Mouse (Mus musculus): Measurements from ENCODE around the gene Obp2b.
A peak's percentile ranks its signal among the peaks of the same experiment; 100 is the strongest.
"Not testable (repeated sequence)": the region's sequence is repeated elsewhere in the genome, so short reads cannot be mapped to it uniquely, and the experiment has no call there.

Gene Obp2b

GRCm38 (mm10) chr2:25736709-25737108 is at the start of gene Obp2b:
TSS of gene Obp2b (plus strand) at chr2:25737009.
- DNase-seq (ENCODE audit: low read depth): not testable (repeated sequence)

- DNase-seq (ENCODE audit: low read depth): peak; percentile 71
Observed at GRCm38 (mm10) chr2:25694605-25695004, 42.2 kb upstream of the Obp2b start.

- DNase-seq (ENCODE audit: low read depth): no peak
Observed at GRCm38 (mm10) chr2:25696951-25697350, 39.9 kb upstream of the Obp2b start.

- DNase-seq (ENCODE audit: low read depth): no peak
Observed at GRCm38 (mm10) chr2:25698696-25699095, 38.1 kb upstream of the Obp2b start.

GRCm38 (mm10) chr2:25699743-25700142 is 37.1 kb upstream of the Obp2b start, which contains the start of gene Obp2a:
TSS of gene Obp2a (plus strand) at chr2:25700043.
- DNase-seq (ENCODE audit: low read depth): not testable (repeated sequence)

- no peak for DNase-seq (ENCODE audit: low read depth)
Observed at GRCm38 (mm10) chr2:25701001-25701400, 35.8 kb upstream of the Obp2b start.

- DNase-seq (ENCODE audit: low read depth): no peak
Observed at GRCm38 (mm10) chr2:25703706-25704105, 33.1 kb upstream of the Obp2b start.

GRCm38 (mm10) chr2:25706643-25707481 is 29.9 kb upstream of the Obp2b start, which contains the start of gene Bmyc:
TSS of gene Bmyc (plus strand) at chr2:25706739.
- DNase-seq (ENCODE audit: low read depth): peak; percentile 80

- peak; percentile 40 for DNase-seq (ENCODE audit: low read depth)
Observed at GRCm38 (mm10) chr2:25708121-25708520, 28.7 kb upstream of the Obp2b start.

- not testable (repeated sequence) for DNase-seq (ENCODE audit: low read depth)
Observed at GRCm38 (mm10) chr2:25709056-25709455, 27.8 kb upstream of the Obp2b start.

GRCm38 (mm10) chr2:25709791-25710190 is 27.0 kb upstream of the Obp2b start:
- not testable (repeated sequence) for DNase-seq (ENCODE audit: low read depth)

GRCm38 (mm10) chr2:25711641-25712040 is 25.2 kb upstream of the Obp2b start:
- DNase-seq (ENCODE audit: low read depth): not testable (repeated sequence)

- no peak for DNase-seq (ENCODE audit: low read depth)
Observed at GRCm38 (mm10) chr2:25717222-25717621, 19.6 kb upstream of the Obp2b start.

- no peak for DNase-seq (ENCODE audit: low read depth)
Observed at GRCm38 (mm10) chr2:25733199-25733930, 3.4 kb upstream of the Obp2b start.

- DNase-seq (ENCODE audit: low read depth): no peak
Observed at GRCm38 (mm10) chr2:25741671-25742070, 4.9 kb downstream of the Obp2b start.

GRCm38 (mm10) chr2:25754201-25754600 is 17.4 kb downstream of the Obp2b start:
- DNase-seq (ENCODE audit: low read depth): no peak

- no peak for DNase-seq (ENCODE audit: low read depth)
Observed at GRCm38 (mm10) chr2:25758064-25758625, 21.3 kb downstream of the Obp2b start.

GRCm38 (mm10) chr2:25765269-25765668 is 28.5 kb downstream of the Obp2b start, which contains the start of gene Lcn3:
TSS of gene Lcn3 (plus strand) at chr2:25765569.
- no peak for DNase-seq (ENCODE audit: low read depth)

GRCm38 (mm10) chr2:25767764-25768163 is 31.0 kb downstream of the Obp2b start:
- no peak for DNase-seq (ENCODE audit: low read depth)

GRCm38 (mm10) chr2:25773507-25773906 is 36.7 kb downstream of the Obp2b start:
- no peak for DNase-seq (ENCODE audit: low read depth)

GRCm38 (mm10) chr2:25774640-25775039 is 37.8 kb downstream of the Obp2b start:
- no peak for DNase-seq (ENCODE audit: low read depth)

- no peak for DNase-seq (ENCODE audit: low read depth)
Observed at GRCm38 (mm10) chr2:25775991-25776390, 39.2 kb downstream of the Obp2b start.

GRCm38 (mm10) chr2:25776717-25777116 is 39.9 kb downstream of the Obp2b start, which contains the start of gene Lcn11:
TSS of gene Lcn11 (plus strand) at chr2:25777017.
- no peak for DNase-seq (ENCODE audit: low read depth)

Data from naive thymus-derived CD4-positive, alpha-beta T cell, adult 2 months (primary cell).